Mouse (Mus musculus) thymus, postnatal 4 days (tissue): Measurements from ENCODE around the gene 4921536K21Rik.

Experiments used
- DNase-seq: peaks from one replicate; pipeline ENCODE4 v3.0.0; 2021

Gene 4921536K21Rik

DNA sequence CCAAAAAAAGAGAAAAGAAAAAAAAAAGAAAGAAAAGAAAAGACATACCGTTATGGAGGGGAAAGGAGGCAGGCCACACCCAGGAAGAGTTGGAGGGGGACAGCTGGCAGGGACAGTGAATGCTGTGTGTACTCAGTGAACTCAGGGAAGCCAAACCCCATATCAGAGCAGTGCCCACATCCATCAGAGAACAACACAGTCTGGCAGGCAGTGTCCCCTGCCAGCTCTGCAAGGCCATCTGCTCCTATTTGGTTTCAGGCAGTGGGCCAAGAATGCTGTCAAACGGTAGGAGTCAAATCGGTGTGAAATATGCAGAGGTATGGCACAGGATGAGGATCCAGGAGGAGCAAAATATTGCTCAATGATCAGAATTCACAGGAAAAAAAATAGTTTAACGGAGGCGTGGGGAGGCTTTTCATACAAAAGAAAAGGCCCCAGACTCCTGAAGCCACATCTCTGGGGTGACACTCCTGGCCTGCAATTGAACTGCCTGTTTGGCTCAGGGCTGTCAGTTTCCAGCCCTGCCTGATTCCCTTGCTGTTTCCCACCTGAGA lies 41.3 kb downstream of the 4921536K21Rik start:
- DNase-seq: no peak

DNA sequence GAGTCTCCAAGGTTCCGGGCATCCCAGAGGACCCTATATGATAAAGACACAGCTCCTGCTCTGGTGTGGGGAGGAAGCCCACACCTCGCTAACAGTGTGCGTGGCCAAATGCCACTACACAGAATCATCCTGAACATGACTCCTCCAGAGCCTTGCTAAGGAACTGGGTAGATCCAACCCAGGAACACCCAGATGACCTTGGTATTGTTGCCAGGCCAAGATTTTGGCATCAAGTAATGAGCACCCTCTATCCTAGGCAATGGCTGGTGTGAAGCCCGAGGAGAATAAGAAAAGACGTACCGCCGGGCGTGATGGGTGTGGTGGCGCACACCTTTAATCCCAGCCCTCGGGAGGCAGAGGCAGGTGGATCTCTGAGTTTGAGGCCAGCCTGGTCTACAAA lies 41.9 kb downstream of the 4921536K21Rik start:
- DNase-seq: no peak

DNA sequence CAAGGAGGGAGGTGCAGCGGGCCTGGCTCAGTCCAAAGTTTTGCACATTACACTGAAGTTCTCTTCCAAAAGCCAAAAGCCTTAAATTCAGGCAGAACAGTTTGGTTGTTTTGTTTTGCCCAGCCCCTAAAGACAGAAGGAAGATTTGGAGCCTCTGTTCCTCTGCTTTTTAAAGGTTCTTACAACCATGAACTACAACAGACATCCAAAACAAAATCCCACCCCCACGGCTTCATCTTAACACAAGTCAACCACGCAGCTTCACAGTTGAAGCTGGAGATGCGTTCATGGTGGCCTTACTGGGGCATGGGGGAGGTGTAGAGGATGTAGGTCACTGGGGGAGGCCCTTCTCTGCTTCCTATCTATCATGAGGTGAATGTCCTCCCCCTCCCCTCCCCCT lies 43.0 kb downstream of the 4921536K21Rik start:
- no peak for DNase-seq

DNA sequence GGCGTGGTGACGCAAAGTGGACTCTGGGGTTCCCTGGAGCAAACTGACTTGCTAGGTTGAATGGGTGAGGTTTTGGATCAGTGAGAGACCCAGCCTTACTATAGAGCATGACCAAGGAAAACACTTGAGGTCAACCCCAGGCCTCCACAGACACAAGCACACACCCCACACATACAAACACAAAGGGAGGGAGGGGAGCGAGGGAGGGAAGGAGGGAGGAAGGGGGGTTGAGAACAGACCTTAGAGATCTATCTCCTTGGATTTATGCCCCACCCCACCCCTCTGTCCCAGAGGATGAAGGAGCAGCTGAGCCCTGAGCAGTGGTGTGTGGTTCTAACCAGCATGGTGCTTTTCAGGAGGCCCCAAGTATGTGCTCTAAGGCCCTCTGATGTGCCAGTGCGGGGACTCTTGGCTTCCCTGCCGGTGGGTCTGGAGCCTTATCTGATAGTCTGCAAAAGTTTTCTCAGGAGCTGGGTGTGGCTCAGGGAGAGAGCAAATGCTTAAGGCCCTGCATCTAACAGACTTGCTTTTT lies 44.1 kb downstream of the 4921536K21Rik start:
- no peak for DNase-seq

DNA sequence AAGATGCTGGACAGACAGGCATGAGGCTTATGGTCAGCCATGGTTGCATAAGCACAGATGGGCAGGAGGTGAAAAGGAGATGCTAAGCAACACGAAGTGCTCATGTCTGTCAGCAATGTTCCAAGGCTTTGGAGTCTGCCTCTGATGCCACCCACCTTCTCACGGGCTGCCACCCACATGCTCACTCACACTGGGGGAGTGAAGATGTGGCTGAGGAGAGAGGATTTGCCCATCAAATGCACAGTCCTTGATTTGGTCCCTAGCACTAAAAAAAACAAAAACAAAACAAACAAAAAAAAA lies 44.6 kb downstream of the 4921536K21Rik start:
- DNase-seq: no peak

DNA sequence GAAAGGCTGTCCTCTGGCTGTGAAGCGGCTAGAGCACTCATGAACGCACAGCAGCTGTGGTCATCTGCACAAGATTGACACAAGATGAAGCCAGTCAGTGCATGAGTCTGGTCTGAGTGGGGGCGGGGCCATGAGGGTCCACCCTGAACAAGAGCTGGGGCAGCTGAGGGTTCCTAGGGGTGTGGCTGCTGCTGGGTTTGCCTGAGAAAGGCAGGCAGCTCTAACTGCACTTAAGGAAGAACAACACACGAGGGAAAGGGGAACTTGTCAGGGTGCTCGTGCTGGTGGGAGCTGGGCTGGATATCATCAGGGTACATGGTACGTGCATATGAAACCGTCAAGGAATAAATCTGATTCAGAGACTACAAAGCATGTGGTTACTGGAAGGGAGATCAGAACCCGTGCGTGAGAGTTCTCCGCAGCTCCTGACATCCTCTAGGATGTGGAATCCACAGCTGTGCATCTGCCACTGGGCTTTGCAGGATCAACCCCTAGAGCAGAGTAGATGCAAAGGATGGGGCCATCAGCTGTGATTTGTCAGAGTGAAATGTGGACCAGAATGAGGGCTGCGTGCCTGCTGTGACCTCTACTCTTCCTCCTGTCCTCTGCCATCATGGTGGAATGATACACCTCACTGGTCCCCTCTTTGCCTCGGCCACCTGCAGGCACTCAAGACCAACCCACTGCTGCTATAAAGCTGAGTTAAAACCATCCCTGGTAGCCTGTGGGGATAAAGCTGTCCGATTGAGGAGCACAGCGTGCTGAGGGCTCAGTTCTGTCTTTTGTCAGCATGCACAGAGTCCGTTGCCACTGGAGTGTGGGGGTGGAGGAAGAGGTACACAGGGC lies 45.2 kb downstream of the 4921536K21Rik start:
- no peak for DNase-seq

DNA sequence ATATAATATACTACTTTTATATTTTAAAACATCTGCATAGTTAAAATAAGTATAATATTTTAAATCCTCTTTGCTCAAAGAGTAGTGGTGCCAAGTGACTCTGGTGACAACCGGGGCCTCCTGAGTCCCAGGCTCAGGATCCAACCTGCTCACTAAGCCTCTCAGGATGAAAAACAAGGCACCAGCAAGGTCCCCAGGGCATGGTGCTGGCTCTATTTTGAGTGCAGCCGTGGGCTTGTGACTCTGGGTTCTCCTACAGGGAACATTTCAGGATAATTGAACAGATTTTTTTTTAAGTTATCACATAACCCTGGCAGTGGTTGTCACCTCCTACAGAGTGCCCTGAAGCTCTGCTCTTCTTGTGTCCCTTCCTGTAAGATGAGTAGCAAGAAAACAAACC lies 48.5 kb downstream of the 4921536K21Rik start:
- no peak for DNase-seq

DNA sequence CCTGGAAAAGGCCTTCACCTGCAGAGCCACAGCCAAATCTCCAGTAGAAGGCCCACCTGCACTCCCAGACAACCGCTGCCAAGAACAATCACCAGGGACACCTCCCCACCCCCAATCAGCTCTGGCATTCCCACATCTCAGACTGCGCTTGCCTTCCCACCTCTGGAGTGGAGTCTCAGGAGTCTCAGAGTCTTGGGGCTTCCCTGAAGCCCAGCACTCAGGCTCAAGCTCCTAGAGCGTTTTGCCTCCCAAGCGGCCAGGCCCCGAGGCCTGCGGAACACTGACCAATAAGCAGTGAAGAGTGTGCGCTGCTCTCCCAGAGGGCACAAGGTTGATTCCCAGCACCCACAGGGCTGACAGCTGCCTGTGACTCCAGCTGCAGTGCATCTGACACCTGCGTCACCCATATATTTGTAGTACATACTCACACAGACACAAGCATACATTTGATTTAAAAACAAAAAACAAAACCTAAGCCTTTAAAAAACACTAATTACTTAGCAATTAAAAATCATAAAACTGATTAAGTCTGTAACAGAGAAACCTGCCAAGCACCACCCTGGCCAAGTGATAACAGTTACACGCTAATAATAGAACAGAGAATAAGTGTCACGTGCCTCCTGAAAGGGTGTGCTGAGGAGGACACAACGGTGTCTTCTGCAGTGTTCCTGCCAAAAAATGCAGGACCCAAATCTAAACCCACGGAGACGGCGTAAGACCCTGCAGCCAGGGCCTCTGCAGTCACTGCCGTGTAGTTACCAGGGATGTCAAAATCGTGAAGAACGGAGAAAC lies 50.8 kb downstream of the 4921536K21Rik start:
- no peak for DNase-seq
